Mouse (Mus musculus): ENCODE data around the gene Pon1. TPM values are rescaled to one million over a fixed set of nuclear protein-coding genes. Genes with fewer than 3 reads are reported as not detected.

Gene Pon1
- polyA plus RNA-seq, 1 experiment from 2014 or later = 0.12 TPM

GRCm38 (mm10) chr6:5218190-5218589 is 24.4 kb upstream of the Pon1 start:
- Histone ChIP-seq H3K4me2 (replicated peaks) (no peak overlapping the region), H3K36me3 (replicated peaks; ENCODE audit: control insufficient read depth, insufficient read depth) (no peaks in the 10 kb centered on the region), H3K9me3 (ENCODE audit: control insufficient read depth, low read length) (no peaks in the 10 kb centered on the region), H3K4me1 (replicated peaks; ENCODE audit: control insufficient read depth, insufficient read depth, low read length) (no peaks in the 10 kb centered on the region), H3K9ac (no peak overlapping the region), H3K27ac (no peak overlapping the region), H3K4me3 (replicated peaks; ENCODE audit: low read length) (no peak overlapping the region), H3K27me3 (ENCODE audit: control insufficient read depth, insufficient read depth, low read length) (no peaks in the 10 kb centered on the region)
- no peak for ATAC-seq (ENCODE audit: low FRiP score)
- DNase-seq (ENCODE audit: low spot score) = no peak
- WGBS = 96% methylated on average over 4 of the region's 4 CpGs

GRCm38 (mm10) chr6:5207817-5208216 is 14.1 kb upstream of the Pon1 start:
- H3K27me3 ChIP-seq (ENCODE audit: control insufficient read depth, insufficient read depth, low read length) = no peaks in the 10 kb centered on the region
- H3K9ac ChIP-seq = no peak overlapping the region
- H3K4me1 ChIP-seq (replicated peaks; ENCODE audit: control insufficient read depth, insufficient read depth, low read length) = no peaks in the 10 kb centered on the region
- H3K27ac ChIP-seq = no peak overlapping the region
- H3K4me2 ChIP-seq (replicated peaks) = no peak overlapping the region
- no peak overlapping the region for H3K4me3 ChIP-seq (replicated peaks; ENCODE audit: low read length)
- 0 out of 2 replicates have a peak, but pooled peaks cover 5% of the 10 kb centered on the region for H3K9me3 ChIP-seq (ENCODE audit: control insufficient read depth, low read length)
- no peak for ATAC-seq (ENCODE audit: low FRiP score)
- 90% methylated on average over 2 of the region's 2 CpGs for WGBS
- DNase-seq (ENCODE audit: low spot score) = no peak
- no peaks in the 10 kb centered on the region for H3K36me3 ChIP-seq (replicated peaks; ENCODE audit: control insufficient read depth, insufficient read depth)

GRCm38 (mm10) chr6:5199916-5200315 is 6.2 kb upstream of the Pon1 start:
- Histone ChIP-seq H3K4me2 (replicated peaks) (no peak overlapping the region), H3K4me3 (replicated peaks; ENCODE audit: low read length) (no peak overlapping the region), H3K27me3 (ENCODE audit: control insufficient read depth, insufficient read depth, low read length) (no peaks in the 10 kb centered on the region), H3K27ac (no peak overlapping the region), H3K9ac (no peak overlapping the region), H3K4me1 (replicated peaks; ENCODE audit: control insufficient read depth, insufficient read depth, low read length) (no peaks in the 10 kb centered on the region), H3K9me3 (ENCODE audit: control insufficient read depth, low read length) (0 out of 2 replicates have a peak, but pooled peaks cover 5% of the 10 kb centered on the region), H3K36me3 (replicated peaks; ENCODE audit: control insufficient read depth, insufficient read depth) (no peaks in the 10 kb centered on the region)
- ATAC-seq (ENCODE audit: low FRiP score) = no peak
- no peak for DNase-seq (ENCODE audit: low spot score)
- WGBS = 88% methylated on average over 3 of the region's 3 CpGs

GRCm38 (mm10) chr6:5199376-5199905 is 5.7 kb upstream of the Pon1 start:
- Histone ChIP-seq H3K4me2 (replicated peaks) (no peak overlapping the region), H3K36me3 (replicated peaks; ENCODE audit: control insufficient read depth, insufficient read depth) (no peaks in the 10 kb centered on the region), H3K27ac (no peak overlapping the region), H3K9me3 (ENCODE audit: control insufficient read depth, low read length) (0 out of 2 replicates have a peak, but pooled peaks cover 5% of the 10 kb centered on the region), H3K27me3 (ENCODE audit: control insufficient read depth, insufficient read depth, low read length) (no peaks in the 10 kb centered on the region), H3K9ac (no peak overlapping the region), H3K4me3 (replicated peaks; ENCODE audit: low read length) (no peak overlapping the region), H3K4me1 (replicated peaks; ENCODE audit: control insufficient read depth, insufficient read depth, low read length) (no peaks in the 10 kb centered on the region)
- DNase-seq (ENCODE audit: low spot score) (no peak), ATAC-seq (ENCODE audit: low FRiP score) (no peak)
- 87% methylated on average over 8 of the region's 8 CpGs for WGBS

GRCm38 (mm10) chr6:5198590-5198989 is 4.8 kb upstream of the Pon1 start:
- 92% methylated on average over 5 of the region's 5 CpGs for WGBS
- Histone ChIP-seq H3K27me3 (ENCODE audit: control insufficient read depth, insufficient read depth, low read length) (no peaks in the 10 kb centered on the region), H3K4me1 (replicated peaks; ENCODE audit: control insufficient read depth, insufficient read depth, low read length) (no peaks in the 10 kb centered on the region), H3K4me3 (replicated peaks; ENCODE audit: low read length) (no peak overlapping the region), H3K9me3 (ENCODE audit: control insufficient read depth, low read length) (0 out of 2 replicates have a peak, but pooled peaks cover 5% of the 10 kb centered on the region), H3K27ac (no peak overlapping the region), H3K9ac (no peak overlapping the region), H3K36me3 (replicated peaks; ENCODE audit: control insufficient read depth, insufficient read depth) (no peaks in the 10 kb centered on the region), H3K4me2 (replicated peaks) (no peak overlapping the region)
- no peak for ATAC-seq (ENCODE audit: low FRiP score)
- DNase-seq (ENCODE audit: low spot score) = no peak

GRCm38 (mm10) chr6:5190761-5191160 is 3.0 kb downstream of the Pon1 start:
- no peak overlapping the region for H3K4me2 ChIP-seq (replicated peaks)
- no peaks in the 10 kb centered on the region for H3K36me3 ChIP-seq (replicated peaks; ENCODE audit: control insufficient read depth, insufficient read depth)
- no peak for DNase-seq (ENCODE audit: low spot score)
- H3K27me3 ChIP-seq (ENCODE audit: control insufficient read depth, insufficient read depth, low read length) = no peaks in the 10 kb centered on the region
- H3K9ac ChIP-seq = no peak overlapping the region
- no peaks in the 10 kb centered on the region for H3K9me3 ChIP-seq (ENCODE audit: control insufficient read depth, low read length)
- no peak overlapping the region for H3K27ac ChIP-seq
- 89% methylated on average over 4 of the region's 4 CpGs for WGBS
- no peaks in the 10 kb centered on the region for H3K4me1 ChIP-seq (replicated peaks; ENCODE audit: control insufficient read depth, insufficient read depth, low read length)
- no peak overlapping the region for H3K4me3 ChIP-seq (replicated peaks; ENCODE audit: low read length)
- ATAC-seq (ENCODE audit: low FRiP score) = no peak

GRCm38 (mm10) chr6:5189507-5189906 is 4.2 kb downstream of the Pon1 start:
- no peaks in the 10 kb centered on the region for H3K4me1 ChIP-seq (replicated peaks; ENCODE audit: control insufficient read depth, insufficient read depth, low read length)
- no peak overlapping the region for H3K27ac ChIP-seq
- H3K4me2 ChIP-seq (replicated peaks) = no peak overlapping the region
- ATAC-seq (ENCODE audit: low FRiP score) (no peak), DNase-seq (ENCODE audit: low spot score) (no peak)
- H3K9me3 ChIP-seq (ENCODE audit: control insufficient read depth, low read length) = no peaks in the 10 kb centered on the region
- no peak overlapping the region for H3K9ac ChIP-seq
- no peaks in the 10 kb centered on the region for H3K27me3 ChIP-seq (ENCODE audit: control insufficient read depth, insufficient read depth, low read length)
- WGBS = 76% methylated on average over 4 of the region's 4 CpGs
- H3K4me3 ChIP-seq (replicated peaks; ENCODE audit: low read length) = no peak overlapping the region
- H3K36me3 ChIP-seq (replicated peaks; ENCODE audit: control insufficient read depth, insufficient read depth) = no peaks in the 10 kb centered on the region

GRCm38 (mm10) chr6:5188938-5189337 is 4.8 kb downstream of the Pon1 start:
- H3K27me3 ChIP-seq (ENCODE audit: control insufficient read depth, insufficient read depth, low read length) = no peaks in the 10 kb centered on the region
- H3K36me3 ChIP-seq (replicated peaks; ENCODE audit: control insufficient read depth, insufficient read depth) = no peaks in the 10 kb centered on the region
- H3K4me2 ChIP-seq (replicated peaks) = no peak overlapping the region
- no peak overlapping the region for H3K4me3 ChIP-seq (replicated peaks; ENCODE audit: low read length)
- 74% methylated on average over 6 of the region's 6 CpGs for WGBS
- H3K4me1 ChIP-seq (replicated peaks; ENCODE audit: control insufficient read depth, insufficient read depth, low read length) = no peaks in the 10 kb centered on the region
- DNase-seq (ENCODE audit: low spot score) (no peak), ATAC-seq (ENCODE audit: low FRiP score) (no peak)
- no peaks in the 10 kb centered on the region for H3K9me3 ChIP-seq (ENCODE audit: control insufficient read depth, low read length)
- no peak overlapping the region for H3K27ac ChIP-seq
- no peak overlapping the region for H3K9ac ChIP-seq

- no peaks in the 10 kb centered on the region for H3K27me3 ChIP-seq (ENCODE audit: control insufficient read depth, insufficient read depth, low read length)
- DNase-seq (ENCODE audit: low spot score) = no peak
- H3K9me3 ChIP-seq (ENCODE audit: control insufficient read depth, low read length) = no peaks in the 10 kb centered on the region
- no peak overlapping the region for H3K4me3 ChIP-seq (replicated peaks; ENCODE audit: low read length)
- 82% methylated on average over 5 of the region's 5 CpGs for WGBS
- no peaks in the 10 kb centered on the region for H3K36me3 ChIP-seq (replicated peaks; ENCODE audit: control insufficient read depth, insufficient read depth)
- no peaks in the 10 kb centered on the region for H3K4me1 ChIP-seq (replicated peaks; ENCODE audit: control insufficient read depth, insufficient read depth, low read length)
- no peak overlapping the region for H3K4me2 ChIP-seq (replicated peaks)
- no peak overlapping the region for H3K27ac ChIP-seq
- ATAC-seq (ENCODE audit: low FRiP score) = no peak
- no peak overlapping the region for H3K9ac ChIP-seq
Observed at GRCm38 (mm10) chr6:5188036-5188435, 5.7 kb downstream of the Pon1 start.

GRCm38 (mm10) chr6:5187586-5187985 is 6.2 kb downstream of the Pon1 start:
- no peak for DNase-seq (ENCODE audit: low spot score)
- no peak overlapping the region for H3K4me3 ChIP-seq (replicated peaks; ENCODE audit: low read length)
- no peak for ATAC-seq (ENCODE audit: low FRiP score)
- H3K9me3 ChIP-seq (ENCODE audit: control insufficient read depth, low read length) = no peaks in the 10 kb centered on the region
- H3K36me3 ChIP-seq (replicated peaks; ENCODE audit: control insufficient read depth, insufficient read depth) = no peaks in the 10 kb centered on the region
- no peak overlapping the region for H3K27ac ChIP-seq
- no peak overlapping the region for H3K9ac ChIP-seq
- 75% methylated on average over 6 of the region's 6 CpGs for WGBS
- H3K4me2 ChIP-seq (replicated peaks) = no peak overlapping the region
- H3K4me1 ChIP-seq (replicated peaks; ENCODE audit: control insufficient read depth, insufficient read depth, low read length) = no peaks in the 10 kb centered on the region
- no peaks in the 10 kb centered on the region for H3K27me3 ChIP-seq (ENCODE audit: control insufficient read depth, insufficient read depth, low read length)

Data from hindbrain, embryonic 14.5 days (tissue).